Mouse (Mus musculus): ENCODE measurements around the gene Cbx3.
A peak's percentile ranks its signal among the peaks of the same experiment; 100 is the strongest.
"Not testable (repeated sequence)": the region's sequence is repeated elsewhere in the genome, so short reads cannot be mapped to it uniquely, and the experiment has no call there.

The Cbx3 gene

GRCm38 (mm10) chr6:51469715-51470310 is 347 bp upstream of the Cbx3 start, which contains the start of gene Hnrnpa2b1:
TSS of gene Hnrnpa2b1 (minus strand) at chr6:51469894.
- peak; percentile 94 for DNase-seq (ENCODE audit: extremely low read depth, low read depth)

- no peak for DNase-seq (ENCODE audit: extremely low read depth, low read depth)
These were observed 982 bp downstream of the Cbx3 start for GRCm38 (mm10) chr6:51471179-51471505.

- no peak for DNase-seq (ENCODE audit: extremely low read depth, low read depth)
These were observed 1.6 kb downstream of the Cbx3 start for GRCm38 (mm10) chr6:51471782-51472181.

- no peak for DNase-seq (ENCODE audit: extremely low read depth, low read depth)
These were observed 2.1 kb downstream of the Cbx3 start for GRCm38 (mm10) chr6:51472213-51472612.

- DNase-seq (ENCODE audit: extremely low read depth, low read depth): no peak
These were observed 9.1 kb downstream of the Cbx3 start for GRCm38 (mm10) chr6:51479136-51479731.

GRCm38 (mm10) chr6:51481548-51481947 is 11.4 kb downstream of the Cbx3 start:
- no peak for DNase-seq (ENCODE audit: extremely low read depth, low read depth)

GRCm38 (mm10) chr6:51483861-51484260 is 13.7 kb downstream of the Cbx3 start:
- no peak for DNase-seq (ENCODE audit: extremely low read depth, low read depth)

- not testable (repeated sequence) for DNase-seq (ENCODE audit: extremely low read depth, low read depth)
These were observed 14.4 kb downstream of the Cbx3 start for GRCm38 (mm10) chr6:51484556-51484955.

GRCm38 (mm10) chr6:51485646-51486045 is 15.5 kb downstream of the Cbx3 start:
- peak; percentile 73 for DNase-seq (ENCODE audit: extremely low read depth, low read depth)

GRCm38 (mm10) chr6:51486076-51486710 is 16.0 kb downstream of the Cbx3 start:
- no peak for DNase-seq (ENCODE audit: extremely low read depth, low read depth)

- DNase-seq (ENCODE audit: extremely low read depth, low read depth): no peak
These were observed 16.6 kb downstream of the Cbx3 start for GRCm38 (mm10) chr6:51486731-51487130.

GRCm38 (mm10) chr6:51489787-51490186 is 19.6 kb downstream of the Cbx3 start:
- DNase-seq (ENCODE audit: extremely low read depth, low read depth): no peak

- no peak for DNase-seq (ENCODE audit: extremely low read depth, low read depth)
These were observed 27.4 kb downstream of the Cbx3 start for GRCm38 (mm10) chr6:51497321-51498111.

- DNase-seq (ENCODE audit: extremely low read depth, low read depth): no peak
These were observed 35.5 kb downstream of the Cbx3 start for GRCm38 (mm10) chr6:51505671-51506070.

- DNase-seq (ENCODE audit: extremely low read depth, low read depth): no peak
These were observed 37.4 kb downstream of the Cbx3 start for GRCm38 (mm10) chr6:51507556-51507955.

GRCm38 (mm10) chr6:51508750-51509648 is 38.8 kb downstream of the Cbx3 start:
- peak; percentile 78 for DNase-seq (ENCODE audit: extremely low read depth, low read depth)

- DNase-seq (ENCODE audit: extremely low read depth, low read depth): peak; percentile 70
These were observed 39.9 kb downstream of the Cbx3 start for GRCm38 (mm10) chr6:51510094-51510493.

GRCm38 (mm10) chr6:51510946-51511345 is 40.8 kb downstream of the Cbx3 start:
- no peak for DNase-seq (ENCODE audit: extremely low read depth, low read depth)

- DNase-seq (ENCODE audit: extremely low read depth, low read depth): no peak
These were observed 43.6 kb downstream of the Cbx3 start for GRCm38 (mm10) chr6:51513745-51514144.

- no peak for DNase-seq (ENCODE audit: extremely low read depth, low read depth)
These were observed 44.7 kb downstream of the Cbx3 start for GRCm38 (mm10) chr6:51514860-51515259.

- no peak for DNase-seq (ENCODE audit: extremely low read depth, low read depth)
These were observed 53.1 kb downstream of the Cbx3 start for GRCm38 (mm10) chr6:51523310-51523709.
